Mouse (Mus musculus) limb, embryonic 11.5 days (tissue): ENCODE results near the gene Ahcy. TPM values are rescaled to one million over a fixed set of nuclear protein-coding genes. Genes with fewer than 3 reads are reported as not detected.
A peak's percentile ranks its signal among the peaks of the same experiment; 100 is the strongest.
"Not testable (repeated sequence)": the region's sequence is repeated elsewhere in the genome, so short reads cannot be mapped to it uniquely, and the experiment has no call there.

Source experiments
- ATAC-seq: fragments of 200-750 bp; cut with Nextera tagmentation; 2 replicates; pipeline ENCODE4 v1.8.0; 2017; ENCODE audit warnings: low read depth; ENCODE audit not compliant: insufficient number of reproducible peaks, low FRiP score, low TSS enrichment
- DNase-seq: peaks from one replicate; pipeline ENCODE4 v3.0.0-alpha.2; 2015; ENCODE audit warnings: low spot score
- H3K27ac ChIP-seq: fragments of 300-500 bp; sonication (generic); replicated peaks from 2 replicates; pipeline ENCODE4 v1.5.1; 2014; ENCODE audit warnings: low read depth, mild to moderate bottlenecking, low read length
- H3K27me3 ChIP-seq: fragments of 300-500 bp; sonication (generic); 2 replicates; pipeline ENCODE4 v1.6.1; 2014; ENCODE audit warnings: mild to moderate bottlenecking, low read length, mixed read lengths; ENCODE audit not compliant: control insufficient read depth, insufficient read depth
- H3K36me3 ChIP-seq: fragments of 300-500 bp; sonication (generic); 2 replicates; pipeline ENCODE4 v1.6.1; 2014; ENCODE audit warnings: mild to moderate bottlenecking, low read length, moderate library complexity, mixed read lengths; ENCODE audit not compliant: control insufficient read depth, insufficient read depth
- H3K4me1 ChIP-seq: fragments of 300-500 bp; sonication (generic); 2 replicates; pipeline ENCODE4 v1.6.1; 2014; ENCODE audit warnings: low read length, mixed read lengths; ENCODE audit not compliant: control insufficient read depth, insufficient read depth
- H3K4me2 ChIP-seq: fragments of 300-500 bp; sonication (generic); 2 replicates; pipeline ENCODE4 v1.6.1; 2014; ENCODE audit warnings: low read depth, mild to moderate bottlenecking, moderate library complexity; ENCODE audit not compliant: severe bottlenecking
- H3K4me3 ChIP-seq: fragments of 300-500 bp; sonication (generic); 2 replicates; pipeline ENCODE4 v1.5.1; 2014; ENCODE audit warnings: low read depth, low read length
- H3K9ac ChIP-seq: fragments of 300-500 bp; sonication (generic); 2 replicates; pipeline ENCODE4 v1.6.1; 2014; ENCODE audit warnings: mild to moderate bottlenecking, low read length
- H3K9me3 ChIP-seq: fragments of 300-500 bp; sonication (generic); 2 replicates; pipeline ENCODE4 v1.6.1; 2016; ENCODE audit warnings: low read length; ENCODE audit not compliant: control insufficient read depth
- WGBS: fragments of 180-500 bp; shearing (Covaris S2); extraction: QIAGEN DNeasy Blood & Tissue Kit; methylation state at CpG from one replicate; pipeline ENCODE4 v1.1.7; 2014; 5-methylcytosine and 5-hydroxymethylcytosine counted together
- polyA plus RNA-seq: library from polyadenylated mRNA; unstranded; fragments of >200 nt; fragmentation: Nextera tagmentation; extraction: Ambion mirVana; gene quantifications from 2 replicates; pipeline ENCODE4 v1.2.1, GENCODE M21; 2014

Ahcy gene
- polyA plus RNA-seq: 122 and 127 TPM in 2 replicates

GRCm38 (mm10) chr2:155073978-155074765, at the start of gene Ahcy:
TSS of gene Ahcy (minus strand) at chr2:155074497.
- H3K4me3 ChIP-seq: peak within 1 kb of the TSS; percentile 68
- WGBS: under 1% methylated on average over 56 of the region's 56 CpGs
- no peaks in the 10 kb centered on the region for H3K9me3 ChIP-seq
- DNase-seq (peak; percentile 95), ATAC-seq (peak; percentile 94)
- H3K27me3 ChIP-seq: no peaks in the 10 kb centered on the region
- peak within 1 kb of the TSS; percentile 81 for H3K27ac ChIP-seq
- peak within 1 kb of the TSS; percentile 83 for H3K4me2 ChIP-seq
- H3K4me1 ChIP-seq: peaks cover 13% of the 10 kb centered on the region
- no peaks in the 10 kb centered on the region for H3K36me3 ChIP-seq
- peak within 1 kb of the TSS; percentile 86 for H3K9ac ChIP-seq

GRCm38 (mm10) chr2:155115216-155115830, 41.0 kb upstream of the Ahcy start:
- H3K9me3 ChIP-seq: no peaks in the 10 kb centered on the region
- H3K4me3 ChIP-seq: no peak overlapping the region
- no peak overlapping the region for H3K27ac ChIP-seq
- no peaks in the 10 kb centered on the region for H3K36me3 ChIP-seq
- no peak for DNase-seq
- H3K4me1 ChIP-seq: no peaks in the 10 kb centered on the region
- WGBS: 74% methylated on average over 7 of the region's 7 CpGs
- H3K4me2 ChIP-seq: no peak overlapping the region
- no peaks in the 10 kb centered on the region for H3K27me3 ChIP-seq
- H3K9ac ChIP-seq: no peak overlapping the region
- no peak for ATAC-seq

- not testable (repeated sequence) for H3K9me3 ChIP-seq, H3K27me3 ChIP-seq, DNase-seq, H3K4me3 ChIP-seq, H3K36me3 ChIP-seq, ATAC-seq, H3K27ac ChIP-seq, H3K4me2 ChIP-seq, H3K9ac ChIP-seq, H3K4me1 ChIP-seq
- 90% methylated on average over 9 of the region's 9 CpGs for WGBS
Observed at GRCm38 (mm10) chr2:155107276-155107675, 33.0 kb upstream of the Ahcy start.

GRCm38 (mm10) chr2:155103607-155104006, 29.3 kb upstream of the Ahcy start:
- Histone ChIP-seq H3K4me3 (no peak overlapping the region), H3K27me3 (no peaks in the 10 kb centered on the region), H3K36me3 (no peaks in the 10 kb centered on the region), H3K4me2 (no peak overlapping the region), H3K4me1 (no peaks in the 10 kb centered on the region), H3K27ac (no peak overlapping the region), H3K9me3 (no peaks in the 10 kb centered on the region), H3K9ac (no peak overlapping the region)
- ATAC-seq: no peak
- DNase-seq: no peak
- 91% methylated on average over 6 of the region's 6 CpGs for WGBS

GRCm38 (mm10) chr2:155101761-155102181, 27.5 kb upstream of the Ahcy start:
- H3K36me3 ChIP-seq: no peaks in the 10 kb centered on the region
- WGBS: 68% methylated on average over 6 of the region's 6 CpGs
- no peaks in the 10 kb centered on the region for H3K27me3 ChIP-seq
- no peak overlapping the region for H3K4me2 ChIP-seq
- H3K4me1 ChIP-seq: no peaks in the 10 kb centered on the region
- H3K9ac ChIP-seq: no peak overlapping the region
- no peak overlapping the region for H3K4me3 ChIP-seq
- DNase-seq: no peak
- no peaks in the 10 kb centered on the region for H3K9me3 ChIP-seq
- ATAC-seq: no peak
- H3K27ac ChIP-seq: no peak overlapping the region

GRCm38 (mm10) chr2:155100796-155101259, 26.5 kb upstream of the Ahcy start:
- Histone ChIP-seq H3K9me3 (no peaks in the 10 kb centered on the region), H3K27me3 (no peaks in the 10 kb centered on the region), H3K9ac (no peak overlapping the region), H3K36me3 (no peaks in the 10 kb centered on the region), H3K4me3 (no peak overlapping the region), H3K27ac (no peak overlapping the region), H3K4me2 (no peak overlapping the region), H3K4me1 (no peaks in the 10 kb centered on the region)
- 66% methylated on average over 3 of the region's 3 CpGs for WGBS
- DNase-seq (no peak), ATAC-seq (no peak)

- no peak overlapping the region for H3K4me2 ChIP-seq
- DNase-seq (no peak), ATAC-seq (no peak)
- H3K4me3 ChIP-seq: no peak overlapping the region
- H3K9ac ChIP-seq: no peak overlapping the region
- H3K27me3 ChIP-seq: no peaks in the 10 kb centered on the region
- 76% methylated on average over 14 of the region's 14 CpGs for WGBS
- H3K27ac ChIP-seq: no peak overlapping the region
- H3K4me1 ChIP-seq: no peaks in the 10 kb centered on the region
- no peaks in the 10 kb centered on the region for H3K9me3 ChIP-seq
- no peaks in the 10 kb centered on the region for H3K36me3 ChIP-seq
Observed at GRCm38 (mm10) chr2:155099994-155100795, 25.9 kb upstream of the Ahcy start.

- ATAC-seq (no peak), DNase-seq (no peak)
- H3K36me3 ChIP-seq: no peaks in the 10 kb centered on the region
- WGBS: 78% methylated on average over 7 of the region's 7 CpGs
- H3K9ac ChIP-seq: no peak overlapping the region
- H3K9me3 ChIP-seq: no peaks in the 10 kb centered on the region
- no peaks in the 10 kb centered on the region for H3K27me3 ChIP-seq
- no peak overlapping the region for H3K4me2 ChIP-seq
- H3K4me1 ChIP-seq: no peaks in the 10 kb centered on the region
- H3K27ac ChIP-seq: no peak overlapping the region
- H3K4me3 ChIP-seq: no peak overlapping the region
Observed at GRCm38 (mm10) chr2:155099421-155099820, 25.1 kb upstream of the Ahcy start.
